Mouse (Mus musculus) kidney, postnatal 36 days (tissue): ENCODE measurements around the gene Serpinb6a.

Source experiments
- DNase-seq, 2 experiments: peaks; one replicate each; pipeline ENCODE4 v3.0.0; 2021 to 2022; ENCODE audit warnings: mixed read lengths in 2 of 2

Serpinb6a gene

GRCm38 (mm10) chr13:33905176-33905954 is 97.2 kb downstream of the Serpinb6a start, which contains the start of gene Serpinb6c:
Gene Serpinb6c (minus strand): TSS chr13:33905708.
- no peak for DNase-seq

- no peak for DNase-seq
Measured at GRCm38 (mm10) chr13:33903290-33903689, 99.3 kb downstream of the Serpinb6a start.

GRCm38 (mm10) chr13:33894207-33894606 is 108.4 kb downstream of the Serpinb6a start:
- peak in 1 of 2 experiments; percentile 67 for DNase-seq
